Mouse (Mus musculus) spleen, postnatal 14 days (tissue): Measurements from ENCODE around the gene Pld6.

ENCODE experiments used
- DNase-seq, 2 experiments: peaks; one replicate each; pipeline ENCODE4 v3.0.0; 2021 to 2022; ENCODE audit warnings: low spot score in 2 of 2

The Pld6 gene

DNA sequence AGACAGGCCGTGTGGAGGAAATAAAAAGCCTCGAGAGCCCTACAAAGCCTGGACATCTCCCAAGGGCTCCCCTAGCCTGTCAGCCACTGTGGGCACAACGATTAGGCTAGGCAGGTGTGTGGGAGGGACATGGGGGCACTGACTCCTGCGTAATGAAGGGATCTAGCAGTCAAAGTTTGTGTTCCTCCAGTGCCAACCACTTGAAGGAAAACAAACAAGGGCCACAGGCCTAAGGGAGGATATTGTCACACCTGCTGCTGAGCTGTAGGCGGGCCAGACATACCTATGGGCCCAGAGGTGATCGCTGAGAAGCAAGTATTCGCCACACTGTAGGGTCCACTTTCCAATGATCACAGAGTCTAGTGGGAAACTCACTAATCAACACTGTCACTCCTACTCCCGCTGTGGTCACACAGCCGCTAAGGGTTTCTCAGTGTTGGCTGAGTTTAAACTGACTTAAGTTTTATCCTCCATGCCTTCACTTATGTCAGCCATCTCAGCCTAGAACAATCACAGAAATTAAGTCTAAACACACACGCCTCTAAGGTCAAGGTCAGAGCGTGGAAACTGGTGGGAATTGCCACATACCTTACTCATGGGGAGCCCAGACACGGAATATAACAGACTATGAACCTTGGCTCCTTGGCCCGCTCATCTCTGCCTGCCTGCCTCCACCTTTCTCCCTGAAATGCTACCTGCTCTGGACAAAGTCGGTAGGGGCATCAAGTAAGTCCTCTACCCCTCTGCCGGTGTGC, 824 bp downstream of the Pld6 start:
- no peak for DNase-seq

DNA sequence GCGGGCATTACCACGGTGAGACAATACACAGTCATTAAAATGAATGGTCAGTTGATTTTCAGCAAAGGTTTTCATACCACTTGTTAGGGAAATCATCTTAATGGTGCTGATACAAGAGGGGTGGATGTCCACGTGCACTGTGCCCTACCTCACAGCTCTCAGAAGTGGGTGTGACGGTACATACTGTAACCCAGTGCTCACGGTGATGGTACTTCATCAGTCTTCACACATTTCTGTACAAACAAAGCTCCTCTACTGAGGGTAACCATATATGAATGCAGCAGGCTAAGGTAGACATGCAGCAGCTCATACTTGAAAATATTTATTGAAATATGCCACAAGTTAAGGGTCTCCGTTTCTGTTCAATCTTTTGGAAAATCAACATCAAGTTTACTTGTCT, 3.9 kb downstream of the Pld6 start:
- no peak for DNase-seq

DNA sequence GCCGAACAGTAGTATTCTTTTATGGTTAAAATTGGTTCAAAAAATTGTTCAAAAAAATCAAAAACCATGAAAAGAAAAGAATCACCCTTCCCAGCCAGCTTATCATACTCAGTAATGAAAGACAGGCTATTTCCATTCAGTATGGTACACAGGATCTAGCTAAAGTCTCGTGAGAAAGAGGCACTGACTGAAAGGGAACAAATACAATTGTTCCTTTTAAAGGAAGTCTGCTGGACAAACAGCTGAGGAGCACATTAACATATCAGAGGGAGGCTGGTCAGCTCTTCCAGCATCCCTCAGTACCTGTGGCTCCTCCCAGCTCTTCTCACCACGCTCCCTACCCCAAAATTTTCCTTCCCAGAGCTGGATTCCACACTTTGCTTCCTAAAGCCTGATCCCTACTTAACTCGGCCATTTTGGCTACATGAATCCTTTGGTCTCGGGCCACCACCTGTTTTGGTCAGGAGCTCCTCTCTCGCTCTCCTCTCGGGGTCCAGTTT, 5.3 kb downstream of the Pld6 start:
- DNase-seq: no peak

DNA sequence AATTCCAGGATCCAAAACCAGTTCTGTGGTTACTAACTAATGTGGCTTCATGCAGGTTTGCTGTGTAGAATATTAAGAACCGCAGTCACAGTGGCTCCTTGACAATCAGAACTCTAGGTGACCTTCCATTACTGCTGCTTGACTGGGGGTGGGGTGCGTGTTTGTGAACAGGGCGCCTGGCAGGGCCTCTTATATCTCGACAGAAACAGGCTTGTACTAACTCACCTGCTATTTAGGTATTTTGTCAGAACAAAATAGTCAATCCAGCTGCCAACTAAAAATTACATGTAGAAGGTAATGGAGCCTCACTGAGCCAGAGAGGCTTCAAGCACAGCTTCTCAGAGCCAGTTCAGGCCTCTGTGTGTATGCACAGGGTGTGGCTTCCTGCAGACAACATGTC, 7.2 kb downstream of the Pld6 start:
- no peak for DNase-seq

DNA sequence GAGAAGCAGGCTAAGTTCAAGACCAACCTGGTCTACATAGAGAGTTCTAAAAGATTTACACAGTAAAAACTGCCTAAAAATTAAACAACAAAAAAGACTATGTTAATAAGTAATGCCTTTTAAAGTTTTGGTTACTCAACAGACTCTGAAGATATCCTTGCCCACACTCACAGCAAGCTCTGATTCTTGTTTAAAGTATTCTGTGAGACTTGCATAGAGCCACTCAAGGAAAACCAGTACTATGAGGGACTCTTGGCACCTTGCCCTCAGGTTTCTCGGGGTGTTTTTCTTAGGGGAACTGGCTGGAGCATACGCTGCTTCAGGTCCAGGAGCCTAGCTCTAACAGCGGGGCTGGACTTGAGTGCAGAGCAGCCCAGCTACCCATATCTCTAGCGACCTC, 8.0 kb downstream of the Pld6 start:
- DNase-seq: no peak

DNA sequence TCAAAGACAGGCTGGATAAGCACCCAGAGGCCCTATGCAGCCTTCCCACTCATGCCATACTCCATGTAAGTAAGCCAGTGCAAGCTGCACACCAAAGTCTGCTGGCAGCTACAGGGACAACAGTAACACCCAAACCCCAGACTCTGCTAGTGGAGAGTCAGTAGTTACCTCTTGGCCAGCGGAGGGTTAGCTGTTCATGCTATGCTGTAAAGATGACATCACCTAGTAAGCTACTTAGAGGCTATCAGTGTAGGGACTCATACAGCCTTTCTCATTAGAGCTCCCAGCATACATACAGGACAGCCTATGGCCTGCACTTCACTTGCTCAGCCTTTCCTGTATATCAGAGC, 8.6 kb downstream of the Pld6 start:
- no peak for DNase-seq

DNA sequence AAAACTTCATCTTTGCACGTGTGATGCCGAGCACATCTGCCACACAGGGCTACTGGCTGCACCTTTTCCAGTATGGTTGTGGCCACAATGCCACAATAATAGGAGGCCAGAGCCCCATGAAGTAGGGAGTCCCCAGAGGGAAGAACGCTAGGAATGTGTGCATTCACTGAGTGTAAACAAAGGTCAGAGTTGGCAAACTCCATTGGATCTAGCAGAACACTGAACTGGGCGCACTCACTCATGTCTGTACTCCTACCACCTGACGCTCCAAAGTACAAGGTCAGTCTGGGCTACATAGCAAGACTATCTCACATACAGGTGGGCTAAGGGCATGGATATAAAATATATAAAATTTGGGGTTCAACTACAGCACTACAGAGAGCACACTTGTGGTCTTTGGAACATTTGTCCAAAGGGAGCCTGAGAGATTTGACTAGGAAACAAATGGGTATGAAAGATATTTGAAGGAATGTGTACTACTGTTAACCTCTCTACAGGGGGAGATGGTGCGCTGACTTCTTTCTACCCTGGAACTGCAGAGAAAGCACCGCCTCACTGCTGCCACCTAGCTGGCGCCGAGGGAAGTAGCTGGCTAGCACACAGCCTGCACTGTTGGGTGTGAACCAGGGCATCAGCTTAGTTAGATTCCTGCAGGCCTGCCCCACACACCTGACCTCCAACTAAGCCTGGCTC, 9.1 kb downstream of the Pld6 start:
- peak; percentile 60 to 74 for DNase-seq

DNA sequence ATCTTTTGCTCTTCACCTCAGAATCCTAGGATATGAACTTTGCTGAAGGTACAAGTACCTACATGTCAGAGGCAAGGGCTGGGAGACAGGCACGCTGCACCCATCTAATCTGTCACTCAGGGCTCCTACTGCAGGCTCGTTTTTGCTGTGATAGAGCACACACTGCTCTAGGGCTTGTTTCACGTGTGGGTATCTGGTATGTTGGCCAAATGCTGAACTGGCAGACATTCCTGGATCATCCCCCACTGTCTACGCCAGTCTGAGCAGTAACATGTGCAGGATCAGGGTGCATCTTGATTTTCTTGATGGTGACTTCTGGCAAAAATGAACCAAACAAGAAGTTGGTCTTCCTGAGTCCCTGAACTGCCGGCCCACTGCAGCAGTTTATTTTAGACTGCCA, 10.2 kb downstream of the Pld6 start:
- DNase-seq: no peak

DNA sequence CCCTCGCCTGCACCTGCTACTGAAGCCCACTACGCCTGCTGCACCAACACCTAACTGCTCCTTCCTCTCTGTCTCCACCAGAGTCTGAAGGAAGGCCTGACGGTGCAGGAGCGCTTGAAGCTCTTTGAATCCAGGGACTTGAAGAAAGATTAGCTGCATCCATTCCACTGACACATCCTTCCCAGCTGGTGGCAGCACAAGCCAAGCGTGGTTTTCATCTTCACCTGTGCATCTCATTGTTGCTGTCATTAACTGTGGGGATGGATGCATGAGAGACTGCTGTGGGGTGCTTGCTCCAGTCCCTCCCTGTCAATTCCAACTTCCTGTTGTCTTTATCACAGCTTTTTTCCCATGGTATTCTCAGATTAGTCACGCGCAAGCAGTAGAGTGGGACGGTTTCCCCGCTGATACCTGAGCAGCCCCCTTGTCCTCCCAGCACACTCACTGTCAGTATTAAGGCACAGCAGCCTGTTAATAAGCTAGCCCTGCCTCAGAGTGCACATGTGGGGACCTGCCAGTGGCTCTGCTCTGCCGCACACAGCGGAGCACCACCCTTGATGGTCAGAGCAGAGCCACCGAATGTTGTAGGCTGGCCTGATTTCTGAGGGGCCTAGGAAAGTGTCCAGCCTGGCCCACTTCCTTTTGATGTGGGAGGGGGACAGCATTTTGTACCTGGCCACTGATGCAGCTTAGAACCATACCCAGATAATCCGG, 11.9 kb downstream of the Pld6 start:
- no peak for DNase-seq

DNA sequence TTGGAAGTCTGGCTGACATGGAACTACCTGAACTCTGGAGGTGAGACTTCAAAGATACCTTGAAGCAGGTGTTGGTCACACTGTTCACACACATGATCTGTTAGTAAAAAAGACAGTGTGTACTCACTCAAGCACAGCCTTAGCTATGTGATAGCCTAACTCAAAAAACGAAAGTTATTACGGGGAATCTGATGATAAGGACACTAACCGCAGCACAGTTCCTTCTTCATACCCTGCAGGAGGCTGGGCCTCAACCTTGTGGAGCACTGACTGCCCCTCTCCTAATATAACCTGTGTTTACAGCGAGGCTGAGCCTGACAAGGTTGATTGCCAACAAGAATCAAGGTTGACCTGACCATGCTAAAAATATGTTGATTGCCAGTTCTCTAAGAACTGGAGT, 12.9 kb downstream of the Pld6 start:
- no peak for DNase-seq

DNA sequence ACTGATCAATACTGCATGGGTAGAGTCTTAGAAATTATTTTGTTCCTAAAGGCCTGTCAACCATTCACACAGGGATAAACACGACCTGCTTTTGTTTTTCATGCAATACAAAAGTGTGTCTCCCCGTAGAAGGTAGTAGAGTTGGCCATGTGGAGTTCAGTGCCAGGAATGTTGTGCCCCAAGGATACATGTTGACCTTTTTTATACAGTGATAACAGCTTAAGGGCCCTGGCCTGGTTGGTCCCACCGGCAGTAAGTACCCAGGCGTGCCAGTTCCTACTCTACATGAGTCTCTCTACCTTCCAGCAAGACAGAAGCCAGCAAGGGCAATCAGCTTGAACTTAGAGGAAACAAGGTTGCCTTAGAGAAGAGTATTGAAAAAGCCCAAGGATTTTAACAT, 14.5 kb downstream of the Pld6 start:
- no peak for DNase-seq

DNA sequence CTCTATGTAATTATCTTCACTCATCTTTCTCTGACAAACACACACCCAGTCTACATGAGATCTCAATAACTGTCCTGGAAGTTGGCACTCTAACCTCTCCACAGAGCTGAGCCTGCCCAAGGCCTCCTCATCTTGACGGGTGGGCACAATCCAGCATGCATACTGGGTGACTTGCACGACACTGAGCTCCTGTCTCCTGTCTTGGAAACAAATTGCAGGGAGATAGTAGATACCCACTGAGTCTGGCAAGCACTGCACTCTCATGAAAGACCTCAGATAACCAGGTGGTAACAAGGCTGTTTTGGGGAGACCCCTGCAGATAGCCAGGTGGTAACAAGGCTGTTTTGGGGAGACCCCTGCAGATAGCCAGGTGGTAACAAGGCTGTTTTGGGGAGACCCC, 15.2 kb downstream of the Pld6 start:
- DNase-seq: no peak

DNA sequence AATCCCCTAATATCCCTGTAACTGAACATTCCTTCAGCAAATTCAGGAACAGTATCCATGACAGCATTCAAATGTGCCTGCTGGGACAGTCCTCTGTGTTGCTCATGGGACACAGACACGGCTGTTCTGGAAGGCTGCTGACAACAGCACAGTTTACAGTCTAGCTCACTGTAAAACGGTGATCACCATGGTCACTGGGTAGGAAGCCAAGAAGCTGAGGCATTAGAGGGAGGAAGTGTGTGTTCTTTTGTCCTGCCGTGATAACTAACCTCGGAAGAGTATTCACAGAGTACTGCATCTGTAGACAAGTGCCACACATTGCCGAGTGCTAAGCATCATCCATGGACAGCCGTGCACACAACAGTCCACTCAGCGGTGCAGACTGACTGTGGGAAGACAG, 16.7 kb downstream of the Pld6 start:
- DNase-seq: no peak

DNA sequence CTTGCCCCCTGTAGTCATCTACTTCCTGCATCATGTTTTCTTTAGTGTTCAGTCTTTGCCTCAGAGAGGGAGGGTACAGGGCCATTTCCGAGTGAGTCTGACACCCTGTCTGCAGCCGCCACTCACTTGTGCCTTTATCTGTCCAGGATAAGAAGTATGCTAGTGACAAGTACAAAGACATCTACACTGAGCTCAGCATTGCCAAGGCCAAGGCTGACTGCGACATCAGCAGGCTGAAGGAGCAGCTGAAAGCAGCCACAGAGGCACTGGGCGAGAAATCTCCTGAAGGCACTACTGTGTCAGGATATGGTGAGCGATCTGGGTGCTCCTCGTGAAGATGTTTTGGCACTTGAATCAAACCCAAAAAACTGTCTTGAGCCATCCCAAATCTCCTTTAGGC, 17.7 kb downstream of the Pld6 start:
- no peak for DNase-seq

DNA sequence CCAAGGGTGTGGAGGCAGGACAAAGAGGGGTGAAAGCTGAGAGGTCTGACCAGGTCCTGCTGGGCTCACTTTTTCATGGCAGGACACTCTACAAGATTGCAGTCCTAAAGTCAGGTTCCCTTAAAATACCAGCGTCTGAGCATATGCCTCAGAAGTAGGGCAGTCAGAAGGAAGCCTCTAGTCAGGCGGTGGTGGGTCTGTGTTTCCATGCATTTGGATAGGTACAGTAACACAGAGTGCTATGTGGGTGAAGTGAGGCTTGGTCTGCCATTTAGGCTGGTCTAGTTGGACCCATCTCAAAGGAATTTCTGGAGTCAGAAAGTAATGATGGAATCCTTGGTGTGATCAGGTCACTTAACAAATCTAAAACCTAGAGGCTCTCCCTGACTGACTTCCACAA, 18.1 kb downstream of the Pld6 start:
- DNase-seq: no peak

DNA sequence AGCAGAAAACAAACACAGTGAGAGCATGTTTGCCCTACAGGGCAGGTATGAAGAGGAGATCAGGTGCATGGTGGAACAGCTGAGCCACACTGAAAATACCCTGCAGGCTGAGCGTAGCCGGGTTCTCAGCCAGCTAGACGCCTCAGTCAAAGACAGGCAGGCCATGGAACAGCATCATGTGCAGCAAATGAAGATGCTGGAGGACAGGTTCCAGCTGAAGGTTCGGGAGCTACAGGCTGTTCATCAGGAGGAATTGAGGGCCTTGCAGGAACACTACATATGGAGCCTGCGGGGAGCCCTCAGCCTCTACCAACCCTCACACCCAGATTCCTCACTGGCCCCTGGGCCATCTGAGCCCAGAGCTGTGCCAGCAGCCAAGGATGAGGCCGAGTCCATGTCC, 26.6 kb downstream of the Pld6 start:
- no peak for DNase-seq

DNA sequence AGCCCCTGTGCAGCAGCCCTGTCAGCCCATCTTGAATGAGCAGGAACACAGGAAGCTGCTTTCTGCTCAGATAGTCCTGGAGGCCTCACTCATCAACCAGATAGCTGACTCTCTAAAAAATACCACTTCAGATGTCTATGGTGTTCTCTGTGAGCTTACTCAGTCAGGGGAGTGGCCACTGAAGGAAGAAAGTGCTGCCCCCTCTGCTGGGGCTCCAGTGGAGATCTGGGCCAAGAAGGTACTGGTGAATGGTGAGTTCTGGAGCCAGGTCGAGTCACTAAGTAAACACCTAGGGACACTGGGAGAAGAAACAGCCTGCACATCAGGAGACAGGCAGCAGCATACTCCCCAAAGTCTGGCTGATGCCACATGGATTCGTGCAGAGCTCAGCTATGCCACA, 27.8 kb downstream of the Pld6 start:
- DNase-seq: no peak

DNA sequence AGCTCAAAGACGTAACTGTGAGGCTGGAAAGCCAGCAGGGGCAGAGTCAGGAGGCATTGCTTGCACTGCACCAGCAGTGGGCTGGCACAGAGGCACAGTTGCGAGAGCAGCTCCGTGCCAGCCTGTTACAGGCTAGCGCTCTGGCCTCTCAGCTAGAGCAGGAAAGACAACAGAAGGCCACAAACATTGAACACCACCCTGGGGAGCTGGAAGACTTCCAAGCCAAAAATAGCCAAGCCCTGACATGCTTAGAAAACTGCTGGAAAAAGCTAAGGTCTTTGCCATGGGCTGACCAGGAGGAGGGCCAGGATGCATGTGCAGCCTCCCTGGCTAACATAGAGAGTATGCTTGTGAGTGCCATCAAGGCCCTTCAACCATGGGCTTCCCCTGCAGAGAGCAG, 28.3 kb downstream of the Pld6 start:
- no peak for DNase-seq

DNA sequence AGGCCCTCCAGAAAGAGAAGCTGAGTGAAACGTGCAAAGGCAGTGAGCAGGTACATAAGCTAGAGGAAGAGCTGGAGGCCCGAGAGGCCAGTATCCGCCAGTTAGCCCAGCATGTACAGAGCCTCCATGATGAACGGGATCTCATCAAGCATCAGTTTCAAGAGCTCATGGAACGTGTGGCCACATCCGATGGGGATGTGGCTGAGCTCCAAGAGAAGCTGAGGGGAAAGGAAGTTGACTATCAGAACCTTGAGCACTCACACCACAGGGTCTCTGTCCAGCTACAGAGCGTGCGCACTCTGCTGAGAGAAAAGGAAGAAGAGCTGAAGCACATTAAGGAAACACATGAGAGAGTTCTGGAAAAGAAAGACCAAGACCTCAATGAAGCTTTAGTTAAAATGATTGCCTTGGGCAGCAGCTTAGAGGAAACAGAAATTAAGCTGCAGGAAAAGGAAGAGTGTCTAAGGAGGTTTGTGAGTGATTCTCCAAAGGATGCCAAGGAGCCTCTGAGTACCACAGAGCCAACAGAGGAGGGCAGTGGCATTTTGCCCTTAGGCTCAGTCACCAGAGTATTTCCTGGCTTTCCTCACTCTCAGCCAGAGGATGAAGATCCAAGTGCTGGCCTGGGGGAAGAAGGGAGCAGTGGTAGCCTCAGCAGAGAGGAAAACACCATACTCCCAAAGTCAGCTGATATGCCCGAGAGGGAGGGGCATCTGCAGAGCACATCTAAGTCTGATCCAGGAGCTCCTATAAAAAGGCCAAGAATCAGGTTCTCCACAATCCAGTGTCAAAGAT, 29.1 kb downstream of the Pld6 start:
- no peak for DNase-seq

DNA sequence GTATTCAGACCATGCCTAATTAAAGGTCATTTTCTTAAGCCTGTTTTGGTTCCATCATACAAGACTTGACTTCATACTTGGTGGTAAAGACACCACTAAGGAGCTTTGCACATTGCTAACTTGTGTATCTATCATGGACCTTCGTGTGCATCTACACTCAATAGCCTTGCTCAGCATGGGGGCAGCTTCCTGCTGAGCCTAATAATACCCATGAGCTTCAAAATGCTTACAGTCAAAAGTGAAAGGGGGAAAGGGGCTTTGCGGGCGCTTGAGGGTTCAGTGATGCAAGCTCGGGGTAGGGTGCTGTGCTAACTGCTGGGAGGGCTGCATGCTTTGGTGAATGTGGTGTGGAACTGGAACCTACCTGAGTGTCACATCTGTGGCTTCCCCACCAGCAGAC, 31.1 kb downstream of the Pld6 start:
- DNase-seq: no peak

DNA sequence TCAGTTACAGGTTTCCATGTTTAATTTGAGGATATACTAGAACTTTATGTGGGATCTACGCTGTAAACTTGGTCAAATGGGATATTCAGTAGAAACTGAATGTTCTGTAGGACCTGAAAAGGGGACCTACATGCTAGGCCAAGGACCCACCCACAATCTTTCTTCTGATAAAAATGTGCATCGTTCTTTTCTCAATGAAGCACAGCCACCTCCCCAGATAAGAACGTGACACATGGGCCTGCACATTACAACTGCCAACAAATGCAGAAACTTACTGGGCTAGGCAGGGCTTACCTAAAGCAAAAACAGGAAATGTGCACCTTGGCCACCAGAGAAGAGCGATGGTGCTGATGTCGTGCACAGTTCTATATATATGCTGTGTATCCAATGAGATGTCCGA, 32.9 kb downstream of the Pld6 start:
- DNase-seq: no peak

DNA sequence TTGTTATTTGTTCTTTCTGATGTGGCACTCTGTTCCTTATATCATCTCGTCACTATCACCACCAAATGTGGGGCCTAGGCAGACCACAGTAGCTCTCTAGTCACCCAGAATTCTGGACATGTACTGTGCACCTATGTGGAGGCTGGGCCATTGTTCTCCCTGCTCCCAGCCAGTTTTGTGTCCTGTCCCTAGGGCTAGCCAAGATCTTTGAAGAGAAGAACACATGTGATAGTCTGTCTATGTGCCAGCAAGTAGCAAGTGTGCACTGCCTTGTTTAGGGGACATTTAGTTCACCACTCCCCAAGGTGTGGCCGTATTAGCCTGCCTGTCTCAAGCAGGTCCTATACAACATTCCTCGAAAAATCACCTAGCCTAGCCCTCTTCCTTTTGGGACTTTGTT, 38.4 kb downstream of the Pld6 start:
- no peak for DNase-seq
